Mouse (Mus musculus) hindbrain, embryonic 13.5 days (tissue): ENCODE measurements around the gene Ccdc62. TPM values are rescaled to one million over a fixed set of nuclear protein-coding genes. Genes with fewer than 3 reads are reported as not detected.

Source experiments
- microRNA-seq: library from miRNA; unstranded; fragments of <30 nt; microRNA quantifications from one replicate; pipeline ENCODE4, GENCODE M21; 2016
- polyA plus RNA-seq: library from polyadenylated mRNA; unstranded; fragments of >200 nt; fragmentation: Nextera tagmentation; extraction: Ambion mirVana; gene quantifications from 2 replicates; pipeline ENCODE4 v1.2.1, GENCODE M21; 2015

The Ccdc62 gene
- polyA plus RNA-seq, 1 experiment from 2014 or later, result 6.2 TPM

Small RNAs within 50 kb of the gene (microRNA-seq; reads per million reads assigned to microRNA genes)
- gene Mir7032, result not detected

Other genes with a start within 250 kb of the Ccdc62 start
- 80.2 and 84.8 TPM in 2 replicates for gene Clip1, start 246.1 kb upstream of the Ccdc62 start, polyA plus RNA-seq
- 68.7 and 70.7 TPM in 2 replicates for gene Zcchc8, start 209.6 kb upstream of the Ccdc62 start, polyA plus RNA-seq
- gene Rsrc2, start 181.3 kb upstream of the Ccdc62 start, polyA plus RNA-seq, result 169 and 177 TPM in 2 replicates
- 7.2 and 7.4 TPM in 2 replicates for gene Kntc1, start 181.0 kb upstream of the Ccdc62 start, polyA plus RNA-seq
- gene Hcar2, start 65.2 kb upstream of the Ccdc62 start, polyA plus RNA-seq, result not detected in 2 replicates
- gene Hcar1, start 50.7 kb upstream of the Ccdc62 start, polyA plus RNA-seq, result 0.34 and 0.39 TPM in 2 replicates
- gene Denr, start 23.5 kb upstream of the Ccdc62 start, polyA plus RNA-seq, result 143 and 146 TPM in 2 replicates
- gene Gm43518, start 3.3 kb upstream of the Ccdc62 start, polyA plus RNA-seq, result 5.6 and 5.8 TPM in 2 replicates
- 21.4 and 25.5 TPM in 2 replicates for gene Hip1r, start 42.9 kb downstream of the Ccdc62 start, polyA plus RNA-seq
- 79.3 and 84.7 TPM in 2 replicates for gene Vps37b, start 101.6 kb downstream of the Ccdc62 start, polyA plus RNA-seq
- gene Abcb9, start 165.1 kb downstream of the Ccdc62 start, polyA plus RNA-seq, result 7.1 and 8.3 TPM in 2 replicates
- 29.4 and 34.0 TPM in 2 replicates for gene Ogfod2, start 181.6 kb downstream of the Ccdc62 start, polyA plus RNA-seq
- gene Arl6ip4, start 185.4 kb downstream of the Ccdc62 start, polyA plus RNA-seq, result 71.7 and 75.1 TPM in 2 replicates